Mouse (Mus musculus) megakaryocyte, embryonic 14.5 days (primary cell): ENCODE measurements around the gene Zhx3.

ENCODE experiments used
- FLI1 ChIP-seq: IDR thresholded peaks from 2 replicates; pipeline ENCODE4 v1.6.1; 2012; ENCODE audit warnings: low read length, inconsistent platforms, mixed read lengths
- GATA1 ChIP-seq: IDR thresholded peaks from 3 replicates; pipeline ENCODE4 v1.6.1; 2012; ENCODE audit warnings: mixed read lengths, low read length, inconsistent platforms, borderline replicate concordance

DNA sequence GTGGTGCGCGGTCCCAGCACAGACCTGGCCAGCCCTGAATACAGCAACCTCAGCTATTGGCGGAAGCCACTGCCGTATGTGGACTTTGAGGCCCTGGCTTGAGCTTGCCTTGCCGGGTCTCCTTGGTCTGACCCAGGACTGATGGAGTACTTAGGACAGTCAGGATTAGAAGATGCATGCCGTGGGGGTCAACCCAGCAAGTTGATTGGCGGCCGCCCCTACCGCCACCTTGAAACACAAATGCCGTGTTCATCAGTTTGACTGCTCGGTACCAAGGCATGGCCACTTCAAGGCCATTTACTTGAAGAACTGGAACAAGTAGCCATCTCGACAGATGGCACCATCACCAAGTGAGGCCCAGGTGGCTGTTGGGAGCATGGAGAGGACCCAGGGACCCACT lies 32.5 kb upstream of the Zhx3 start:
- TF ChIP-seq GATA1 (no peak), FLI1 (no peak)
